Mouse (Mus musculus): Measurements from ENCODE around the gene Map4k4. TPM values are rescaled to one million over a fixed set of nuclear protein-coding genes. Genes with fewer than 3 reads are reported as not detected.

Map4k4 gene
- total and polyA plus RNA-seq, 2 experiments from 2014 or later, result 34.1 to 189 TPM

- H3K27me3 ChIP-seq (ENCODE audit: insufficient read depth, low read length), result no peaks in the 10 kb centered on the region
- TF ChIP-seq CTCF (IDR thresholded peaks at IDR 0.05; ENCODE audit: low read depth), result no peak
- H3K9ac ChIP-seq (replicated peaks; ENCODE audit: low read length), result no peak overlapping the region
- 85% methylated on average over 9 of the region's 9 CpGs for WGBS
- H3K4me2 ChIP-seq (ENCODE audit: low read depth, low read length), result no peak overlapping the region
- no peak overlapping the region for H3K27ac ChIP-seq
- no peaks in the 10 kb centered on the region for H3K9me3 ChIP-seq (ENCODE audit: low read length)
- peaks cover 53% of the 10 kb centered on the region for H3K36me3 ChIP-seq (ENCODE audit: insufficient read depth, low read length)
- no peaks in the 10 kb centered on the region for H3K4me1 ChIP-seq (ENCODE audit: insufficient read depth, low read length)
- ATAC-seq (no peak), DNase-seq (ENCODE audit: low spot score) (no peak)
- no peak overlapping the region for H3K4me3 ChIP-seq (ENCODE audit: low read length)
Observed at GRCm38 (mm10) chr1:39984331-39984730, 83.6 kb downstream of the Map4k4 start.

GRCm38 (mm10) chr1:39986820-39987219 lies 86.1 kb downstream of the Map4k4 start:
- Histone ChIP-seq H3K4me1 (ENCODE audit: insufficient read depth, low read length) (no peaks in the 10 kb centered on the region), H3K36me3 (ENCODE audit: insufficient read depth, low read length) (peaks cover 60% of the 10 kb centered on the region), H3K9ac (replicated peaks; ENCODE audit: low read length) (no peak overlapping the region), H3K27me3 (ENCODE audit: insufficient read depth, low read length) (no peaks in the 10 kb centered on the region), H3K4me3 (ENCODE audit: low read length) (no peak overlapping the region), H3K27ac (no peak overlapping the region), H3K4me2 (ENCODE audit: low read depth, low read length) (no peak overlapping the region), H3K9me3 (ENCODE audit: low read length) (no peaks in the 10 kb centered on the region)
- no peak for TF ChIP-seq CTCF (IDR thresholded peaks at IDR 0.05; ENCODE audit: low read depth)
- DNase-seq (ENCODE audit: low spot score) (no peak), ATAC-seq (no peak)
- 89% methylated on average over 9 of the region's 9 CpGs for WGBS

GRCm38 (mm10) chr1:39988841-39989240 lies 88.1 kb downstream of the Map4k4 start:
- H3K9me3 ChIP-seq (ENCODE audit: low read length), result no peaks in the 10 kb centered on the region
- TF ChIP-seq CTCF (IDR thresholded peaks at IDR 0.05; ENCODE audit: low read depth), result no peak
- H3K4me2 ChIP-seq (ENCODE audit: low read depth, low read length), result no peak overlapping the region
- H3K27me3 ChIP-seq (ENCODE audit: insufficient read depth, low read length), result no peaks in the 10 kb centered on the region
- H3K27ac ChIP-seq, result no peak overlapping the region
- no peak overlapping the region for H3K4me3 ChIP-seq (ENCODE audit: low read length)
- ATAC-seq (no peak), DNase-seq (ENCODE audit: low spot score) (no peak)
- H3K4me1 ChIP-seq (ENCODE audit: insufficient read depth, low read length), result no peaks in the 10 kb centered on the region
- peaks cover 60% of the 10 kb centered on the region for H3K36me3 ChIP-seq (ENCODE audit: insufficient read depth, low read length)
- 81% methylated on average over 12 of the region's 12 CpGs for WGBS
- H3K9ac ChIP-seq (replicated peaks; ENCODE audit: low read length), result no peak overlapping the region

DNA sequence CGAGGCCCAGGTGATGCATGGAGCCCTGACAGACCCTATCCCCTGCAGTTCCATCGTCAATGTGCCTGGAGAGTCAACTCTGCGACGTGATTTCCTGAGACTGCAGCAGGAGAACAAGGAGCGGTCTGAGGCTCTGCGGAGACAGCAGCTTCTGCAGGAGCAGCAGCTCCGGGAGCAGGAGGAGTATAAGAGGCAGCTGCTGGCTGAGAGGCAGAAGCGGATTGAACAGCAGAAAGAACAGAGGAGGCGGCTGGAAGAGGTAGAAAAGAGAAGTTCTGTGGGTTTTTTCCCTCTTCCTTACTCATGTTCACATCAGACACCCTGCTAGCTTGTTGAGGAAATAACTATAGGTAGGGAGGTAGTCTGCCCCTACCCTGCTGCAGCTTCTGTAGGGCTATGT lies 89.3 kb downstream of the Map4k4 start:
- Histone ChIP-seq H3K9me3 (ENCODE audit: low read length) (no peaks in the 10 kb centered on the region), H3K36me3 (ENCODE audit: insufficient read depth, low read length) (peaks cover 65% of the 10 kb centered on the region), H3K4me3 (ENCODE audit: low read length) (no peak overlapping the region), H3K27me3 (ENCODE audit: insufficient read depth, low read length) (no peaks in the 10 kb centered on the region), H3K4me1 (ENCODE audit: insufficient read depth, low read length) (no peaks in the 10 kb centered on the region), H3K27ac (peak overlapping the region; percentile 45; the same call in 1 of the 2 replicates), H3K9ac (replicated peaks; ENCODE audit: low read length) (no peak overlapping the region), H3K4me2 (ENCODE audit: low read depth, low read length) (no peak overlapping the region)
- WGBS, result 91% methylated on average over 9 of the region's 9 CpGs
- DNase-seq (ENCODE audit: low spot score) (no peak), ATAC-seq (no peak)
- TF ChIP-seq CTCF (IDR thresholded peaks at IDR 0.05; ENCODE audit: low read depth), result no peak

DNA sequence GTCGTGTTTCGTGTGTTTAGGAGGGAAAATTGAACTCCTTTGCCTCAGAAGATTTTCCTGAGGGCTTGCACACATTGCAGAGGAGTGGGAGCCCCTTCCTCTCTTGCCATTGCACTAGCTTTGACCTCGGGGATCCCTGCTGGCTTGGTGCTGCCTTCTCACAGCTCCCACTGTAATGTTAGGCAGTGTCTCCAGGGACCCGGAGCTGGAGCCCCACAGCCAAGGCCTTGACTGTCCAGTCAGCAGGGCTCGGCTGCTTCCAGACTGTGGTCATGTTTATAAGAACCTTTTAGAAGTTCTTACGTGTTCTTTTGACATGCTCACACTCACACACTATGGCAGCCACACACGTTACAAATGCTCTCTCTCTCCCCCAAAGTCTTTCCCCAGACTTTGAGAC lies 93.2 kb downstream of the Map4k4 start:
- no peak overlapping the region for H3K9ac ChIP-seq (replicated peaks; ENCODE audit: low read length)
- no peak overlapping the region for H3K27ac ChIP-seq
- H3K36me3 ChIP-seq (ENCODE audit: insufficient read depth, low read length), result peaks cover 66% of the 10 kb centered on the region
- H3K4me2 ChIP-seq (ENCODE audit: low read depth, low read length), result no peak overlapping the region
- no peaks in the 10 kb centered on the region for H3K27me3 ChIP-seq (ENCODE audit: insufficient read depth, low read length)
- no peaks in the 10 kb centered on the region for H3K4me1 ChIP-seq (ENCODE audit: insufficient read depth, low read length)
- 81% methylated on average over 7 of the region's 7 CpGs for WGBS
- ATAC-seq (no peak), DNase-seq (ENCODE audit: low spot score) (no peak)
- no peaks in the 10 kb centered on the region for H3K9me3 ChIP-seq (ENCODE audit: low read length)
- TF ChIP-seq CTCF (IDR thresholded peaks at IDR 0.05; ENCODE audit: low read depth), result no peak
- H3K4me3 ChIP-seq (ENCODE audit: low read length), result no peak overlapping the region

DNA sequence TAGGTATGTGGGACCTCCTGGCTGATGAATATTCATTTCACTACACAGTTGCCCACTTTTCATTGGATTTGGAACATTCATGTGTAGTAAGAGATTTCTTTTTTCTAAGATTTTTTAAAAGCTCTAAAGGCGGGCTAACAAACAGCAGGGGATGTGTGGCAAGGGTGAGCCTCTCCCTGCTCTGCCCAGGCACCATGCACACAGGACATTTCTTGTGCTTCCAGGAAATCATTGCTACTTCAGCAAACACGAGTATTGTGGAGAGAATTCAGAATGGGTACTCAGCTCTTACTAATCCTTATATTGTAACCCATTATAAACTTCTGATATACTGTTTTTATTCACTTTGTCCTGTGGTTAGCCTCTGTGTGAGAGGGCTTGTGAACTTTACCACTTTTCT lies 94.9 kb downstream of the Map4k4 start:
- no peak overlapping the region for H3K4me2 ChIP-seq (ENCODE audit: low read depth, low read length)
- TF ChIP-seq CTCF (IDR thresholded peaks at IDR 0.05; ENCODE audit: low read depth), result no peak
- DNase-seq (ENCODE audit: low spot score) (no peak), ATAC-seq (no peak)
- H3K4me1 ChIP-seq (ENCODE audit: insufficient read depth, low read length), result no peaks in the 10 kb centered on the region
- H3K4me3 ChIP-seq (ENCODE audit: low read length), result no peak overlapping the region
- H3K27ac ChIP-seq, result no peak overlapping the region
- 86% methylated on average over 2 of the region's 2 CpGs for WGBS
- H3K27me3 ChIP-seq (ENCODE audit: insufficient read depth, low read length), result no peaks in the 10 kb centered on the region
- H3K9me3 ChIP-seq (ENCODE audit: low read length), result no peaks in the 10 kb centered on the region
- peaks cover 55% of the 10 kb centered on the region for H3K36me3 ChIP-seq (ENCODE audit: insufficient read depth, low read length)
- H3K9ac ChIP-seq (replicated peaks; ENCODE audit: low read length), result no peak overlapping the region

- Histone ChIP-seq H3K9me3 (ENCODE audit: low read length) (no peaks in the 10 kb centered on the region), H3K9ac (replicated peaks; ENCODE audit: low read length) (no peak overlapping the region), H3K27me3 (ENCODE audit: insufficient read depth, low read length) (no peaks in the 10 kb centered on the region), H3K4me1 (ENCODE audit: insufficient read depth, low read length) (no peaks in the 10 kb centered on the region), H3K27ac (no peak overlapping the region), H3K4me2 (ENCODE audit: low read depth, low read length) (no peak overlapping the region), H3K4me3 (ENCODE audit: low read length) (no peak overlapping the region), H3K36me3 (ENCODE audit: insufficient read depth, low read length) (peaks cover 52% of the 10 kb centered on the region)
- 0 out of 2 replicates have a peak, but pooled peaks have one; percentile 10 for ATAC-seq
- TF ChIP-seq CTCF (IDR thresholded peaks at IDR 0.05; ENCODE audit: low read depth), result peak; percentile 5; the same call in 1 of the 2 replicates
- no peak for DNase-seq (ENCODE audit: low spot score)
- 70% methylated on average over 16 of the region's 16 CpGs for WGBS
Observed at GRCm38 (mm10) chr1:40000476-40000875, 99.8 kb downstream of the Map4k4 start.
